Mouse (Mus musculus) frontal cortex, postnatal 25 days (tissue): ENCODE measurements around the gene Grap2.

Experiments
- DNase-seq, 2 experiments: peaks; one replicate each; pipeline ENCODE4 v3.0.0; 2022; ENCODE audit warnings: low spot score in 2 of 2

The Grap2 gene

DNA sequence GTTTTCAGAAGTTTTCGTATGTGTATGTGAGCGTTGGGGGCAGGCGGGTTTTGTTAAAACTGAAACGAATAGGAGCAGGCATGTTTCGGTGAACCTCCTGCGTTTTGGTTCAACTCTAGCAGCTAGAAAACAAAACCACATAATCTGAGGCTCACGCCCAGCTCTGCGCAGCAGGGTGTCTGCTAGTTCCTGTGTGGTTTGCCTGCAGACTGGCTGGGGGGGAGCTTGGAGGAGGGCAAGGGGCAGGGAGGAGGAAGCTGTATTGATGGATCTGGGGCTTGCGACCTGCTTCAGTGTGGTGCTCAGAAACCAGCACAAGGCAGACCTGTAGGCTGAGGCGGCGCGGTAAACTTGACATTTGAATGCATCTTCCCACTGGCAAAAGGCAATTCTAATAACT lies at the start of gene Grap2:
Grap2 (plus strand) TSS at position 304 of the 400 bp plus-strand sequence.
- no peak for DNase-seq

- no peak for DNase-seq
These were observed 42.2 kb upstream of the Grap2 start for GRCm38 (mm10) chr15:80529955-80530869.

- no peak for DNase-seq
These were observed 41.4 kb upstream of the Grap2 start for GRCm38 (mm10) chr15:80531026-80531425.

DNA sequence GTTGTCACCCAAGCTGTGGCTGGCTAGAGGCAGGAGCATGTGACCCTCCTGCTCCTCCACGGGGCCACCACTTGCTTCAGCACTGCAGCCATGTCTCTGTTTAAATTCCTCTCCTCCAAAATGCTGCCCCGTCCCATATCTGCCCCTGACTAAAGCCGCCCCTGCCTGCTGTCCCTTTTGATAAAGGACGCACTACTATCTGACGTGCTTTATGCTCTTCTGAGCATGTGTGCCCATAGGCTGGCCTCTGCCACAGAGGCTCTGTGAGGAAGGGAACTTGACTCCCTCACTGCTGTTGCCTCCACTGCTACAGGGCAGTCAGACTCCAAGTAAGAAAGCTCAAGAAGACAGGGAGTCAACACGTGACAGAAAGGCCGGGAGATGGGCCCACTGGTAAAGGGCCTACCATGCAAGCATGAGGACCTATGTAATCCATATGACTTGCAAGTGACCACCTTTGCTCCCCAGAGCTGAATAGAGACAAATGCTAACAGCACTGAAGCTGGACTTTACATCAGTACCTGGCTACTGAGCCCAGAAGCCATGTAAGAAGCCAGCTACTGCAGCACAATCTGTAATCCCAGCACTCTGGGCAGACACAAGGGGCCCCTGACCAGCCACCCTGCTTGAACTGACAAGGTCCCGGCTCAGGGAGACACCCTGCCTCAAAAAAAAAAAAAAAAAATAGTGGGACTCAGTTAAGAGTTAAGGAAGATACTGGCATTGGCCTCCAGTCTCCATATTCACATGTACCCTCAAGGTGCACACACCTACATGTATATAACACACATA lies 39.9 kb upstream of the Grap2 start:
- DNase-seq = no peak

DNA sequence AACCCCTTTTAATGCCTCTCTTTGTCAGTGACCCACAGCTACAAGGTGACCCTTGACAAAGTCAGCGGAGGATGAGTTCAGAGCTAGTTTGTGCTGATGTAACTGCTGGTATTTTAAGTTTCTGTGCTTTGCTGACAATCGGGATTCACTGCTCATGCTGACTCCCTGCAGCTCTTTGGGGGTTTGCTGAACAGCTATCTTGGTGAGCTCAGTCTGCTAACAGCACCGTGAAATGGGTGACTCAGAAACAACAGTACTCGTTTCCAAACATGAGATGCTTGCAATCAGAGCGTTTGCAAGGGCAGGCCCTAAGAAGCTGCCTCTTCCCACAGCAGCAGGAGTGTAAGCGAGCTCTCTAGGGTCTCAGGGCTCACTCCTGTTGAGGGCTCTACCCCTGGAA lies 39.1 kb upstream of the Grap2 start:
- DNase-seq = no peak

DNA sequence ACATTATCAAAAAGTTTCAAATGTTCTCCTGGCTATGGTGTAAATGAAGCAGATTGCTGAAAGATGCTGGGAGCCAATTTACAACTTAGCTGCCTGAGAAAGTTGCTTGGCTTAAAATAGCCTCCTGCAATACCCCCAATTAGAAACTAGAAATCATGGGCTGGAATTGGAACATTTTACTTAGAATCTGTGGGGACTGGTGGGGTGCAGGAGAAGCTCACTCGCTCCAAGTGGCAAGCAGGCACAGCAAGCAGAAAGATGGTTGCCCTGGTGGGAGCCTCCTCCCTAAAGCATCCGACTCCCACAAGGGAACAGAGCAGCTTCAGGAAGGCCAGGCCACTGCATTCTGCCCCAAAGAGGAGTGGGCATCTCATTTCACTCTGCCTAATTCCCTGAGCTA lies 36.3 kb upstream of the Grap2 start:
- no peak for DNase-seq

DNA sequence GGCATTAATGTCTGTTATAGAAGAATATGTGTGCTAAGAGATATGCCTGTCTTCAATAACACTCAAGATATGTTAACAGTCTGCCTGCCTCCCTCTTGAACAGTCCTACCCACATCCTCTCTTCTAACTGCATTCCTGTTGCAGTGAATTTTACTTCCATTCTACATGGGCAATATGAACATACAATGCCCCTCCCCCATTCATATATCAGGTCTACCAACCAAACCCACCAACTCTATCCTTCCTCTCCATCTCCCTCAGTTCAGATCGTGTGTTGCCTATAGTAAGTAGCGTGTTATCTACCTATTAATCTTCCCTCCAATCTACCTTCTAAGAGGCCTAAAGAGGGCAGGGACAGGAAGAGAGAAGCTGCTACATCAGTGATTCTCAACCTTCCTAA lies 34.3 kb upstream of the Grap2 start:
- DNase-seq = no peak

DNA sequence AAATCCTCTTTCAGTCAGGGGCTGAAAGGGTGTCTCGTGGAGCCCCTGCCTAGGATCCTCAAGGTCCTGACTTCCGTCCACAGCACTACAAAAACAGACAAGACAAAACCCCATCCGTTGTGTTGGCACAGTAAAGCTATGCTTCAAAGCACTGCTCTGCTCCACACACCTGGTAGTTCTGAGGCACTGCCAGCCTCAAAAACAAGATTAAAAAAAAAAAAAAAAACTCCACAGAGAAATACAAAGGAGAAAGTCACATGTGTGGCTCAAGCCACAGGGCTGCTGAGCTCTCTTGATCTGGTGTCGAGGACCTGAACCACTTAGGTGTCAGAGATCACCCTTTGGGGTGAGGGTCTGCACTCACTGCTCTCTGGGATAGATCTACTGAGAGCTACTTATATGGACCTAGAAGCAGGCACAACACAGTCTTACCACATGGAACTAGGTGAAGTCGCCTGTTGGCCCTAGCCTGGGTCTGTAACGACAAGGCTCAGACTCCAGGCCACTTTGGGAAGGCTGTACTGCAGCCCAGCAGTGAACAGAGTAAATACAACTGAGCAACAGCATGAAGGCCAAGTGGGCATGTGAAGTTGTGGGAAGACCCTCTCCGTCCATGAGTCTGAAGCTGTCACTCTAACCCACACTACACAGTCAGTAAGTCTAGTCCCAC lies 33.6 kb upstream of the Grap2 start:
- no peak for DNase-seq

GRCm38 (mm10) chr15:80544115-80544514 lies 28.3 kb upstream of the Grap2 start:
- DNase-seq = no peak

DNA sequence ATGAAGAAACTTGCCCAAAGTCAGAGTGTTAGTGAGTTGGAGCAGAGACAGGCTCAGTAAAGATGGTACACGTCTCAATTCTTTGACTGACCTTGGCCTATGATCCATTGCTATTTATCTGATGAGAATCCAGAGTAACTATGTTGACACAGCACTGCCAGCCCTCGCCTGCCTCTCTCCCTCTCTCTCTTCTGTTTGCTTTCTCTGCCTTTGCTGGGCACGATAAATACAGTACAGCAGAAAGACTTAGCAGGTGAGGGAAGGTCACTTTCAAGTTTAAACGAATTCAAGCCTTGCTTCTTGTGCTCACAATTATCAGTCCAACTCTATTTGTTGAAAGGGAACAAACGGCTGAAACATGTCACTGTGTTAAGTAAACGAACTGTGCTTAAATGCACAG lies 27.0 kb upstream of the Grap2 start:
- DNase-seq = no peak

DNA sequence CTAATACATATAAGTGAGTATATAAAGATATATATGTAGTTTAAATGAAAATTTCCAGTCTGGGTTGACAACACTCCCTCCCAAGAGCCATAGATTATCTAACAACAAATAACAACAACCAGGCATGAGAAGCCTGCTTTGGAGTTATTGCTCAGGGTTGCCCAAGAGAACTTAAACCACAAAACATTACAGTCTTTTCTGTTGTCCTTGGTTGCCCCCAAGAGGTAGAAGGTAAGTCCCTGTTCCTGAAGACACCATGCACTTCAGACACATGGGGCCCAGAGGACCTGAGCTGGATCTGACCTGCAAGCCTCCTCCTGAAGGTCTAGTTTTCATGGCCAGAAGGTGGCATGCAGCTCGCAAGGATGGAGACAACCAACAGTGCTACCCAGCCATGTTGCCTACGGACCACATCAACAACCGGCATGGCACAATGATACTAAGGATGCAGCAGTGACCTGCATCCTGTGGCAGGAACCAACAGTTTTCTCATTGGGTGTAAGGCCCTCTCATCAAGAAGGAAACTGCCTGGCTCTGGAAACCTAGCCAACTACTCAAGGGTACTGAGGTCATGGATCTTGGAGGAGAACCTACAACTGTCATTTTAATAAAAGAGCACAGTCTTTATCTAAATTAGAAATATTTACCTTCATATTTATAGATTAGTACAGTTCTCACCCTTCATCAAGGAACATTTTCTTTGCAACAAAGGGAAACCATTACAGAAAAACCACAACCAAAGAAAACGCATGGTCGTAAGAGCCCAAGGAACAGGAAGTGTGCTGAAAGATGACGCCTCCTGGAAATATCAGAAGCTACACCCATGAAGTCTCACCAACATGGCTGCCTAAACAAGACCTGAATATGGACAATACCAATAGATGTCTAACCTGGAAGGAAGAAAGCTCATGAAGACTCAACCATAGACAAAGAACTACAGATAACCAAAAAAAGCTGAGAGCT lies 17.3 kb upstream of the Grap2 start:
- DNase-seq = no peak

DNA sequence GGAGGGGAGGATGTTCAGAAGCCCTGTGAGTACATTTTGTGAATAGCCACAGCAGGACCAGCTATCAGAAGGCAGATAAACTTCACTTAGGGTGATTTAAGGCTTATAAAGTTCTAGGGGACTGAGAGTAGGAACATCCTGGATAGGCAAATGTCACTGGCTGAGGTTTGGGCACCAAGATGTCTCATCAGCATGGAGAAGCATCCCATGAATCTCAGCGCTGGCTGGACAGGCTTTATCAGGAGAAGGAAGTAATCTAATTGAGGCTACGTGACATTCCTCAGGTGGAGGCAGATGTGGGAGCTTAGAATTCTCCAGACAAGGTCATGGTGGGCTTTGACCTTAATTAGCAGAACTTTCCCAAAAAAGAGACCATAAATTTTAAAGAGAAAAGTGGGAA lies 16.4 kb upstream of the Grap2 start:
- no peak for DNase-seq

- no peak for DNase-seq
These were observed 14.6 kb upstream of the Grap2 start for GRCm38 (mm10) chr15:80557745-80558144.

- DNase-seq = no peak
These were observed 12.9 kb upstream of the Grap2 start for GRCm38 (mm10) chr15:80559534-80559933.

GRCm38 (mm10) chr15:80559978-80560377 lies 12.4 kb upstream of the Grap2 start:
- no peak for DNase-seq

GRCm38 (mm10) chr15:80560646-80561580 lies 11.5 kb upstream of the Grap2 start:
- DNase-seq = no peak

- no peak for DNase-seq
These were observed 9.9 kb upstream of the Grap2 start for GRCm38 (mm10) chr15:80562446-80562845.

DNA sequence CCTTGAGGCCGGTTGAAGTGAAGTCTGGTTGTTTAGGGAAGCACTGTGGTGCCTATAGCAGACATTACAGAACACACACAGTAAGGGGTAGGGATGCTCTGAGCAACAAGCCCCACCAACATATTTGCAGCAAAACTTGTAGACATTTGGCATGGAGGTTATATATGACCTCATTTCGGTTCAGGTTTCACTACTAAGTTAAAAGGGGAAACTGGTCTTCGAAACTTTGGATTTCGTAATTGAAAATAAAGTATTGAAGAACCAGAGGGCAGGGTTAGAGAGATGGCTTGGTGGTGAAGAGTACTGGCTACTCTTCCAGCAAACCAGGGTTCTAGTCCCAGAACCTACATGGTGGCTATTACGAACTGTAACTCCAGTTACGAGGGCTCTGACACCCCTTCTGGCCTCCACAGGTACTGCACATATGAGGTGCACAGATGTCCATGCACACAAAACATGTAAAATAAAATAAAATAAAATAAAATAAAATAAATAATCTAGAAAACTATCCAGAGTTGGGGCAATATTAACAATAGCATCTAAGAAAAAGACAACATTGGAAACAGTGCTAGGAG lies 8.7 kb upstream of the Grap2 start:
- DNase-seq = no peak

GRCm38 (mm10) chr15:80565106-80565665 lies 7.2 kb upstream of the Grap2 start, which contains the start of gene Enthd1:
Gene Enthd1, minus strand, starts transcription at chr15:80565156.
- DNase-seq = no peak
